Mouse (Mus musculus): ENCODE measurements around the gene Alg14. TPM values are rescaled to one million over a fixed set of nuclear protein-coding genes. Genes with fewer than 3 reads are reported as not detected.

Gene Alg14
- polyA plus RNA-seq, 1 experiment = 4.7 TPM

GRCm38 (mm10) chr3:121263205-121263548, 28.4 kb upstream of the Alg14 start:
- WGBS = 2% methylated on average over 20 of the region's 20 CpGs
- no peak for TF ChIP-seq CTCF (IDR thresholded peaks at IDR 0.05; ENCODE audit: control insufficient read depth, insufficient read depth, low read length)
- TF ChIP-seq POLR2A (IDR thresholded peaks at IDR 0.05; ENCODE audit: borderline replicate concordance, control insufficient read depth, low read depth, low read length) = no peak
- Histone ChIP-seq H3K27ac (ENCODE audit: control insufficient read depth, insufficient read depth, low read depth, low read length, poor library complexity) (peak overlapping the region; percentile 82), H3K4me3 (replicated peaks; ENCODE audit: control insufficient read depth, low read depth, low read length) (peak overlapping the region; percentile 71), H3K4me1 (ENCODE audit: control insufficient read depth, insufficient read depth, low read length) (no peaks in the 10 kb centered on the region; the same call in none of the 2 replicates)

GRCm38 (mm10) chr3:121264242-121264641, 27.3 kb upstream of the Alg14 start:
- TF ChIP-seq CTCF (IDR thresholded peaks at IDR 0.05; ENCODE audit: control insufficient read depth, insufficient read depth, low read length) = no peak
- no peak for TF ChIP-seq POLR2A (IDR thresholded peaks at IDR 0.05; ENCODE audit: borderline replicate concordance, control insufficient read depth, low read depth, low read length)
- H3K27ac ChIP-seq (ENCODE audit: control insufficient read depth, insufficient read depth, low read depth, low read length, poor library complexity) = peak overlapping the region; percentile 82
- H3K4me3 ChIP-seq (replicated peaks; ENCODE audit: control insufficient read depth, low read depth, low read length) = no peak overlapping the region
- 36% methylated on average over 6 of the region's 6 CpGs for WGBS
- H3K4me1 ChIP-seq (ENCODE audit: control insufficient read depth, insufficient read depth, low read length) = no peaks in the 10 kb centered on the region; the same call in none of the 2 replicates

- TF ChIP-seq POLR2A (IDR thresholded peaks at IDR 0.05; ENCODE audit: borderline replicate concordance, control insufficient read depth, low read depth, low read length) (no peak), CTCF (IDR thresholded peaks at IDR 0.05; ENCODE audit: control insufficient read depth, insufficient read depth, low read length) (no peak)
- Histone ChIP-seq H3K27ac (ENCODE audit: control insufficient read depth, insufficient read depth, low read depth, low read length, poor library complexity) (peak overlapping the region; percentile 38; the same call in 1 of the 2 replicates), H3K4me3 (replicated peaks; ENCODE audit: control insufficient read depth, low read depth, low read length) (no peak overlapping the region), H3K4me1 (ENCODE audit: control insufficient read depth, insufficient read depth, low read length) (no peaks in the 10 kb centered on the region; the same call in none of the 2 replicates)
- 76% methylated on average over 5 of the region's 5 CpGs for WGBS
These were observed 24.3 kb upstream of the Alg14 start for GRCm38 (mm10) chr3:121267283-121267682.

GRCm38 (mm10) chr3:121272577-121272976, 19.0 kb upstream of the Alg14 start:
- no peak overlapping the region for H3K4me3 ChIP-seq (replicated peaks; ENCODE audit: control insufficient read depth, low read depth, low read length)
- WGBS = 75% methylated on average over 2 of the region's 2 CpGs
- H3K4me1 ChIP-seq (ENCODE audit: control insufficient read depth, insufficient read depth, low read length) = no peaks in the 10 kb centered on the region
- H3K27ac ChIP-seq (ENCODE audit: control insufficient read depth, insufficient read depth, low read depth, low read length, poor library complexity) = no peak overlapping the region
- no peak for TF ChIP-seq POLR2A (IDR thresholded peaks at IDR 0.05; ENCODE audit: borderline replicate concordance, control insufficient read depth, low read depth, low read length)
- TF ChIP-seq CTCF (IDR thresholded peaks at IDR 0.05; ENCODE audit: control insufficient read depth, insufficient read depth, low read length) = no peak

- Histone ChIP-seq H3K4me1 (ENCODE audit: control insufficient read depth, insufficient read depth, low read length) (no peaks in the 10 kb centered on the region), H3K4me3 (replicated peaks; ENCODE audit: control insufficient read depth, low read depth, low read length) (no peak overlapping the region), H3K27ac (ENCODE audit: control insufficient read depth, insufficient read depth, low read depth, low read length, poor library complexity) (no peak overlapping the region)
- TF ChIP-seq CTCF (IDR thresholded peaks at IDR 0.05; ENCODE audit: control insufficient read depth, insufficient read depth, low read length) (no peak), POLR2A (IDR thresholded peaks at IDR 0.05; ENCODE audit: borderline replicate concordance, control insufficient read depth, low read depth, low read length) (no peak)
- WGBS = 92% methylated on average over 2 of the region's 2 CpGs
These were observed 17.6 kb upstream of the Alg14 start for GRCm38 (mm10) chr3:121274010-121274409.

GRCm38 (mm10) chr3:121277009-121277408, 14.6 kb upstream of the Alg14 start:
- WGBS = 87% methylated on average over 4 of the region's 4 CpGs
- Histone ChIP-seq H3K4me3 (replicated peaks; ENCODE audit: control insufficient read depth, low read depth, low read length) (no peak overlapping the region), H3K27ac (ENCODE audit: control insufficient read depth, insufficient read depth, low read depth, low read length, poor library complexity) (no peak overlapping the region), H3K4me1 (ENCODE audit: control insufficient read depth, insufficient read depth, low read length) (no peaks in the 10 kb centered on the region)
- TF ChIP-seq CTCF (IDR thresholded peaks at IDR 0.05; ENCODE audit: control insufficient read depth, insufficient read depth, low read length) = no peak
- TF ChIP-seq POLR2A (IDR thresholded peaks at IDR 0.05; ENCODE audit: borderline replicate concordance, control insufficient read depth, low read depth, low read length) = no peak

GRCm38 (mm10) chr3:121277557-121277956, 14.0 kb upstream of the Alg14 start:
- H3K4me1 ChIP-seq (ENCODE audit: control insufficient read depth, insufficient read depth, low read length) = no peaks in the 10 kb centered on the region
- WGBS = 87% methylated on average over 4 of the region's 4 CpGs
- no peak overlapping the region for H3K27ac ChIP-seq (ENCODE audit: control insufficient read depth, insufficient read depth, low read depth, low read length, poor library complexity)
- no peak for TF ChIP-seq CTCF (IDR thresholded peaks at IDR 0.05; ENCODE audit: control insufficient read depth, insufficient read depth, low read length)
- TF ChIP-seq POLR2A (IDR thresholded peaks at IDR 0.05; ENCODE audit: borderline replicate concordance, control insufficient read depth, low read depth, low read length) = no peak
- no peak overlapping the region for H3K4me3 ChIP-seq (replicated peaks; ENCODE audit: control insufficient read depth, low read depth, low read length)

GRCm38 (mm10) chr3:121279679-121280078, 11.9 kb upstream of the Alg14 start:
- H3K4me3 ChIP-seq (replicated peaks; ENCODE audit: control insufficient read depth, low read depth, low read length) = no peak overlapping the region
- 91% methylated on average over 14 of the region's 14 CpGs for WGBS
- H3K27ac ChIP-seq (ENCODE audit: control insufficient read depth, insufficient read depth, low read depth, low read length, poor library complexity) = no peak overlapping the region
- H3K4me1 ChIP-seq (ENCODE audit: control insufficient read depth, insufficient read depth, low read length) = no peaks in the 10 kb centered on the region
- TF ChIP-seq POLR2A (IDR thresholded peaks at IDR 0.05; ENCODE audit: borderline replicate concordance, control insufficient read depth, low read depth, low read length) (no peak), CTCF (IDR thresholded peaks at IDR 0.05; ENCODE audit: control insufficient read depth, insufficient read depth, low read length) (no peak)

- WGBS = 90% methylated on average over 4 of the region's 4 CpGs
- TF ChIP-seq POLR2A (IDR thresholded peaks at IDR 0.05; ENCODE audit: borderline replicate concordance, control insufficient read depth, low read depth, low read length) = no peak
- no peak for TF ChIP-seq CTCF (IDR thresholded peaks at IDR 0.05; ENCODE audit: control insufficient read depth, insufficient read depth, low read length)
- no peak within 1 kb of the TSS for H3K27ac ChIP-seq (ENCODE audit: control insufficient read depth, insufficient read depth, low read depth, low read length, poor library complexity)
These were observed 8.6 kb upstream of the Alg14 start, which contains the start of gene Tmem56 for GRCm38 (mm10) chr3:121282998-121283397. Gene Tmem56 (minus strand): TSS chr3:121283098.

More at GRCm38 (mm10) chr3:121282998-121283397, 8.6 kb upstream of the Alg14 start, which contains the start of gene Tmem56:
- Histone ChIP-seq H3K4me3 (replicated peaks; ENCODE audit: control insufficient read depth, low read depth, low read length) (no peak within 1 kb of the TSS), H3K4me1 (ENCODE audit: control insufficient read depth, insufficient read depth, low read length) (no peaks in the 10 kb centered on the region)
